21 mouse cellular contexts compared by ENCODE assay signal in the genomic region with DNA sequence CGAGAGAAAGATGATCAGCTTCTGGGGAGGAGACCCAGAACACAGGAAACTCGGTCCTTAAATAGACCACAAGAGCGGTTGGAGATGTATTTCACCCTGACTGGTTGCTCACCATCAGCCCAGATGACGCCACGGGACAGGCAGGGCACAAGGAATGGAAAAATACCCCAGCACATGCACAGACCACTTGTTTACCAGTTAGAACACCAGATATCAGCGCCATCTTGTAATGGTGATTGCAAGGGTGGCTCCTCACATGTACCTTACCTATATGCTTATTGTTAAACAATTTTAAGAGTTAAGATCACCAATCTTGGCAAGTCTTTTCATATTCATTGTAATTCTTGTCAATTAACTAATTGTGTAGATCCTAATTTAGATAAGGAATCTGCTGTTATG. TPM values are rescaled to one million over a fixed set of nuclear protein-coding genes. Genes with fewer than 3 reads are reported as not detected.
"Had no signal": no experiment of that assay in that cellular context is flagged by ENCODE, and none has a peak within 500 bp of the region (broad histone marks: within the 10 kb centered on the region; RNA-seq: fewer than 3 reads in every experiment).

No protein-coding gene starts in this region.

RNA-seq across cellular contexts. Expression of a gene that starts 50.8 kb away (rescaled TPM):
- total RNA-seq: layer of hippocampus, adult 18-20 months; layer of hippocampus, postnatal 14 days; left cerebral cortex, adult 8-10 months; left cerebral cortex, postnatal 14 days; left cerebral cortex, postnatal 4 days; megakaryocyte progenitor cell, adult 5-6 weeks; megakaryocyte-erythroid progenitor cell, adult 5-6 weeks; midbrain, postnatal 0 days had no signal
- polyA plus RNA-seq: kidney, embryonic 16.5 days; limb, embryonic 12.5 days; limb, embryonic 15.5 days; liver, embryonic 12.5 days; liver, embryonic 15.5 days; lung, adult 2 months; lung, embryonic 16.5 days; midbrain, embryonic 11.5 days; midbrain, embryonic 14.5 days; midbrain, postnatal 0 days; neural tube, embryonic 11.5 days; neural tube, embryonic 14.5 days; stomach, embryonic 15.5 days; urinary bladder, adult 2 months had no signal
